Mouse (Mus musculus): ENCODE data around the gene Bad.

Bad gene

GRCm38 (mm10) chr19:6934195-6934977 is 7.3 kb upstream of the Bad start, which contains the start of gene Kcnk4:
Gene Kcnk4, minus strand, starts transcription at chr19:6934515.
- DNase-seq (ENCODE audit: low spot score), result no peak

- DNase-seq (ENCODE audit: low spot score), result no peak
These were observed 5.4 kb upstream of the Bad start for GRCm38 (mm10) chr19:6936299-6936698.

GRCm38 (mm10) chr19:6937541-6938465 is 3.9 kb upstream of the Bad start:
- DNase-seq (ENCODE audit: low spot score), result no peak

- DNase-seq (ENCODE audit: low spot score), result no peak
These were observed 2.3 kb upstream of the Bad start for GRCm38 (mm10) chr19:6939106-6940002.

GRCm38 (mm10) chr19:6940396-6941351 is 987 bp upstream of the Bad start:
- no peak for DNase-seq (ENCODE audit: low spot score)

- DNase-seq (ENCODE audit: low spot score), result peak; percentile 95
These were observed 609 bp downstream of the Bad start, which contains the start of gene Gpr137 for GRCm38 (mm10) chr19:6942249-6942691. Gene Gpr137, minus strand, starts transcription at chr19:6942480.

- DNase-seq (ENCODE audit: low spot score), result no peak
These were observed 1.1 kb downstream of the Bad start for GRCm38 (mm10) chr19:6942764-6943163.

GRCm38 (mm10) chr19:6943709-6944108 is 2.0 kb downstream of the Bad start:
- DNase-seq (ENCODE audit: low spot score), result no peak

GRCm38 (mm10) chr19:6947742-6948141 is 6.1 kb downstream of the Bad start:
- DNase-seq (ENCODE audit: low spot score), result no peak

- DNase-seq (ENCODE audit: low spot score), result no peak
These were observed 6.5 kb downstream of the Bad start for GRCm38 (mm10) chr19:6948186-6948585.

- no peak for DNase-seq (ENCODE audit: low spot score)
These were observed 7.9 kb downstream of the Bad start for GRCm38 (mm10) chr19:6949532-6949931.

GRCm38 (mm10) chr19:6949951-6950350 is 8.3 kb downstream of the Bad start:
- no peak for DNase-seq (ENCODE audit: low spot score)

- DNase-seq (ENCODE audit: low spot score), result no peak
These were observed 9.0 kb downstream of the Bad start for GRCm38 (mm10) chr19:6950613-6951153.

- DNase-seq (ENCODE audit: low spot score), result peak; percentile 95
These were observed 9.8 kb downstream of the Bad start for GRCm38 (mm10) chr19:6951381-6951968.

GRCm38 (mm10) chr19:6951994-6952711 is 10.5 kb downstream of the Bad start:
- DNase-seq (ENCODE audit: low spot score), result peak; percentile 85

- DNase-seq (ENCODE audit: low spot score), result peak; percentile 94
These were observed 11.0 kb downstream of the Bad start for GRCm38 (mm10) chr19:6952712-6953037.

- DNase-seq (ENCODE audit: low spot score), result no peak
These were observed 12.4 kb downstream of the Bad start for GRCm38 (mm10) chr19:6954046-6954445.

GRCm38 (mm10) chr19:6955424-6955823 is 13.8 kb downstream of the Bad start:
- DNase-seq (ENCODE audit: low spot score), result no peak

- DNase-seq (ENCODE audit: low spot score), result no peak
These were observed 14.8 kb downstream of the Bad start for GRCm38 (mm10) chr19:6956461-6956860.
